Mouse (Mus musculus): ENCODE measurements at regions not wholly inside any gene's neighbourhood (a gene's known extent, or its start where the extent isn't known, plus 50 kb on each side); places are given as distances from the start of the nearest gene placed in this dataset.

DNA sequence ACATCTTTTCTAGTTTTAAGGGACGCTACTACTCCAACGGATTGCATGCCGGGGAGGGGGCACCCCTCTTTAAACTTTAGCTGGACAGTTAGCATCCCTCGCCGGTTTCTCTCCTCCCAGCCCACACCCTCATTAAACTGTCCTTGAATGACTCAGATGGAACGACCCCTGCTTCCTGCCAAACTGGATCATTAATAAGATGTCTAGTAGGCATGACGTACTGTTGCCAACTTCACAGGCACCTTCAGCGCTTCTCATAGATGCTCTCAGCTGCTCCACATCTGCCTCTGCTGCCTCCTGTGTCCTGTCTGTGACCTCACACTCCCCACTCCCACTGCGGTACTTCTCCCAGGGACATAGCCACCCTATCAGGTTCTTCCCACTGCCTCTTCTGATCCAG lies 54.1 kb upstream of the Ccdc167 start:
- no peak for TF ChIP-seq CTCF (IDR thresholded peaks at IDR 0.05; ENCODE audit: extremely low read depth, insufficient read depth, insufficient read length, insufficient replicate concordance)
- TF ChIP-seq POLR2A (IDR thresholded peaks at IDR 0.05; ENCODE audit: low read depth, low read length): no peak

All from spleen, adult 2 months (tissue).